Mouse (Mus musculus) myocyte (in vitro differentiated cells): Measurements from ENCODE around the gene Mars.

Experiments used
- E2F4 ChIP-seq: IDR thresholded peaks from one replicate; pipeline ENCODE4 v1.6.1; 2011; ENCODE audit warnings: mild to moderate bottlenecking, control low read depth, moderate library complexity; ENCODE audit not compliant: insufficient read depth
- MAX ChIP-seq: IDR thresholded peaks from one replicate; pipeline ENCODE4 v1.6.1; 2011; ENCODE audit warnings: low read depth, mild to moderate bottlenecking, control low read depth
- POLR2A ChIP-seq: IDR thresholded peaks from one replicate; pipeline ENCODE4 v1.6.1; 2011; ENCODE audit warnings: low read depth, mild to moderate bottlenecking, control low read depth, moderate library complexity; ENCODE audit not compliant: insufficient read length
- POLR2AphosphoS2 ChIP-seq: IDR thresholded peaks from one replicate; pipeline ENCODE4 v1.6.1; 2011; ENCODE audit warnings: low read depth, control low read depth; ENCODE audit not compliant: insufficient read length
- REST ChIP-seq: IDR thresholded peaks from one replicate; pipeline ENCODE4 v1.6.1; 2011; ENCODE audit warnings: mild to moderate bottlenecking, control low read depth, moderate library complexity; ENCODE audit not compliant: insufficient read depth, insufficient read length
- USF1 ChIP-seq: IDR thresholded peaks from one replicate; pipeline ENCODE4 v1.6.1; 2011; ENCODE audit warnings: low read depth, mild to moderate bottlenecking, control low read depth, moderate library complexity

DNA sequence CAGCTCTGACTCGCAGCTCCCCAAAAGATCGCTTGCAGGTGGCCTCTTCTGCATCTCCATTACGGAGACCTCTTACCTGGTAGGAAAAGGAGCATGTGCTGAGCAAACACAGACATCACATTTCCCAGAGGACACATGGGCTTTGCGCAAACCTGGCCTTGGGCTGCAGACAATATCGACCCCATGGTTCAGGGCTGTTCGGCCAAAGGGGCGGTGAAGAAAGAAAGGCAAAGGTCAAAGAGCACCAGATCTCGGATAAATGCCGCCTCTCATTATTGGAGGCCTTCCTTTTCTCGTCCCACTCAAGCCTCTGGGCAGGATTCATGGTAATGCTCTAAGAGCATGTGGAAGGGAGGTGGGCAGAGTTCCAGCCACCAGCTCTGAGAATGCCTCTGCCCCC is 43.8 kb upstream of the Mars start:
- TF ChIP-seq MAX (no peak), USF1 (no peak), POLR2A (no peak), POLR2AphosphoS2 (no peak), E2F4 (no peak), REST (no peak)
